Mouse (Mus musculus) cerebellum, adult 8-10 months (tissue): ENCODE data around the gene Dffa.

Experiments
- DNase-seq: peaks from one replicate; pipeline ENCODE4 v3.0.0; 2022

Dffa gene

DNA sequence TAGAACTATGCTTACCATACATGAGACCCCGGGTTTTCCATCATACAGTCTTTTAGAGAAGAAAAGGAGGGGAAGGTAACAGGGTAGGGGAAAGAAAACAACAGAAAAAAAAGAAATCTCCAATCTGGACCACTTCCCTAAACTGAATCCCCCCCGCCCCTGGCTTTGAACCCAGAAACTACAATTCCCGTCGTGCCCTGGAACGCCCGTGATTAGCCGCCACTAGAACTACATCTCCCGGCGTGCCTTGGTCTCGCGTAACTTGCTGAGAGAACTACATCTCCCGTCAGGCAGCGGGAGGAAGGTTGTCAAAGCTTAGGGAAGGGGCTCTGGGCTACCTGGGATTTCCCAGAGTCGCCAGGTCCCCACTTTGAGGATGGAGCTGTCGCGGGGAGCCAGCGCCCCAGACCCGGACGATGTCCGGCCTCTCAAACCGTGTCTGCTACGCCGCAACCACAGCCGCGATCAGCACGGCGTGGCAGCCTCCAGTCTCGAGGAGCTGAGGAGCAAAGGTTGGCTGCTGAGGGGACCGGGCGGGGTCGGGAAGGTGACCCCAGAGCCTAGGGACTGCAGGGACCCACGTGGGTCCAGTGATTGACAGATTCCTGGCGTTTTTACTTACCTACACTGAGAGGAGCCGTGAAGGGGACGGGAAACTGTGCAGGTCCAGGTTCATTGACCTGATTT lies at the start of gene Dffa:
TSS of gene Dffa (plus strand) at position 272 of the 687 bp plus-strand sequence.
- DNase-seq: peak; percentile 89

DNA sequence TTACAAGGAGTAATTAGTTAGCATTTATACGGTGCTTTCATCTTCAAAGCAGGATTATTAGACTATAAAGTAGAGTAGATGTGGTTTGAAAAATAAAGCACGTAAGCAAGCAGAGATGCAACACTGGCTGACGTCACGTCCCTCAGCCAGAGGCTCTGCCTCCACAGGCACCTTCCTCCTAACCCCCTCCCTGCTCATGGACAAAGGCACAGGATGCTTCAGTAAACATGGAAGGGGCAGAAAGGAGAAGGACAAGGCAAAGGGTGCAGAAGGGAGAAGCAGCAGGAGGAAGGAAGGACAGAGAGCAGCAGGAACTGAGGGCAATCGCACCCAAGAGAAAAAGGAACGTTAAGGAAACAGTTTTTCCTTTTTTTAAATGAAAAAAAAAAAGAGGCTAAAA lies 48.1 kb upstream of the Dffa start:
- no peak for DNase-seq

DNA sequence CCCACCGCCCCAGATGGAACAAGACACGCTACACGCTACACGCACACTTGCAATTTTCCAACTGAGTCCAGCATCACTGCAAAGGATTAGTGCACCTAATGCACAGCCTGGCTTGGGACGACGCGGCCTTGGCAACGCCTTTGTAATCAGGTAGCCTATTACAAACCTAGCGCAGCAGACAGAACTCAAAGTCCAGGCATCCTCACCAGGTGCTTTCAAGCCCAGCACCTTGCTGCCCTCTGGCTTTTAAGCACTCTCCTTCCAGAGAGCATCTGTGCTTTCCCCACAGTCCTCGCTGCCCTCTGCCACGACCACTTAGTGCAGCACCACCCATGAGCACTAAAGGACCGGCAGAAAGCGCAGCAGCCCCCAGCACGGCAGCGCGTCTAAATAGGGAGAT lies 47.0 kb upstream of the Dffa start:
- no peak for DNase-seq

DNA sequence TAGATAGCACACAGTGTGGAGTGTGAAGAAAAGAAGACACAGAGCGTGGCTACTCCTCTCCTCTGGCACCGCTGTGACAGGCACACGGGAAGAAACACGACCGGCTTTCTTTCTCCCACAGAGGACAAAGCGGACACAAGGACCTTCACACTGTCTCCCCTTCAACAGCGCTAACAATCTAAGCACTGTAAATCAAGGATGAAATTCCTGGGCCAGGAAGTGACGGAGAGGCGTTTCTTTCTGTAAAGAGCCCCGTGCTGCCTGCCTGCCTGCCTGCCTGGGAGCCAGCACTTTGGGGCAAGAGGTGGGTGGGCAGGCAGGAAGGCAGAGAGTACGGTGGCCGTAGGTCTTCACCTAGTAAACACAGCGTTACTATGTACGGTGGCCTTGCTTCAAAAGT lies 46.5 kb upstream of the Dffa start:
- DNase-seq: no peak

DNA sequence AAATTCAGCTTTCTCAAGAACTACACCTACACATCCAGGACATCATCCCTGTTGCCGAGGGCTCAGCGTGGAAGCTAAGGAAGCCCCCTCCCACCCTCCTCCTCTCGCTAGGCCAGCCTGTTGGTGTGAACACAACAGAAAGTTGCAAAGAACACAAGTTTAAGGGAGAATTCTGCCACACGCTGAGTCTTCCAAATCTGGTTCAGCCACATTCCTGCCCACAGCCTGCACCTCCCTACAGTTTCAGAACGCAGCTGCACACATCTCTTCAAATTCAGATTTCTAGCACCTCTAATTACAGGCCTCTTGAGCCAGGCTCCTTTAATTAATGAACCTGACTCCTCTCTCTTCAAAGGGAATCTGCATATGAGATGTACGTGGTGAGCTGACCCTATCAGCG lies 45.6 kb upstream of the Dffa start:
- DNase-seq: no peak

DNA sequence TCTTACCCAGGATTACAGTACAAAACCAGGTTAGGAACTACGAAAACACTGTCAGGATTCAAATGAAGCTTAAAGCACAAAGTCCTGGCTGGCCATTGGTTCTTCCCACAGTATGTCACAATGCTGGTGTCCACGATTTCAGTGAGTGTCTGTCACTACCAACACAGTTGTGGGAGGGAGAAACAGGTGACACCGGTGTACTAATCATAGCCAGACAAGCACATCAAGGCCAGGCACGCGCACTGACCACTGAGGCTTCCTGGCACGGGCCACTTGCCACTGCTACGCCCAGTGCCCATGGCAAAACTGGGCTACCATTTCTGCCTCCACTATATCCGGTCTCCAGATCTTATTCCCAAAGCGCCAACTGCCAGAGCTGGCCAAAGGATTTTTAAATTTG lies 44.2 kb upstream of the Dffa start:
- DNase-seq: no peak

DNA sequence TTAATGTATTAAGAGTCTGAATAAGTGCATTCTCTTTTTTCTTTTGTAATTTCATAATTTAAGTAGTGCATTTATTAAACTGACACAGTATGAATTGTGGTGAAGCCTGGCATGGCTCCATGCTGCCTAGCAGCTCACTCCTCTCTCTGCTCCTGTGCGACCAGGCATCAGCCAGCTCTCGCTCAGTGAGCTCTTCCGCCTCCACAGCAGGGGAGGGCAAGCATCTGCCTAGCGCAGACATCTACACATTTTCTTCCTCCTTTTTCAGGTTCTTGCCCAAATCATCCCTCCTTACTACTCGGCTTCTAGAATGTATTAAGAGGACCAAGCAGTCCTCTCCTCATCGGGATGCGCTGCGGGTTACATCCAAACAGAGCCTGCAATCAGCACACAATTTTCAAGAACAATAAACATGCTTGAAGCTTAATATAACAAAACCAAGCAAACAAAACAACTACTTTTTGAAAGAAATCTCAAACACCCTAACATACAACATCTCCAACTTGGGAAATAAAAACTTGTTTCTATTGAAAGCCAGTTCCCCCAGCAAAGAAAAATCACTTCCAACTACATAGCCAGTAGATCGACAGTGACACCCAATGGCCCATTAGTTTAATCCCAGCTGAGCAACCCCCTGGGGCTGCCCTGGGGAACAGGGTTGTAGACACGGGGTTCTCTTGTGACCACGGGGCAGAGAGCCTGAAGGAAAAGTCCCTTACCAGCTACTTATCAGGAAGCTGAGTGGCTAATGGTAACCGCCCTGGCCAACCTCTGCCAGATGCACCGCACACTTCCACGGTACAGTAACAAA lies 43.1 kb upstream of the Dffa start:
- no peak for DNase-seq

DNA sequence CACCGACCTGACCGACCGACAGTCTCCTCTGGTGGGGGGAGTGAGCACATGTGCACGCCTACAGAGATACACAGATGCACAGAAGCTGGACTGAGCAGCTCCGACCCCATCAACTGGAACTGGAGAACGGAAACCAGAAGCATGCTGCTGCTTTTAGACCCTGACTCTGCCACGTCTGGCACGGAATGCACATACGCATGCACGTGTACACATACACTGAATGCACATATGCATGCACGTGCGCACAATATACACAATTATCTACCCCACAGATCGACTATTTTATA lies 42.6 kb upstream of the Dffa start:
- DNase-seq: no peak

DNA sequence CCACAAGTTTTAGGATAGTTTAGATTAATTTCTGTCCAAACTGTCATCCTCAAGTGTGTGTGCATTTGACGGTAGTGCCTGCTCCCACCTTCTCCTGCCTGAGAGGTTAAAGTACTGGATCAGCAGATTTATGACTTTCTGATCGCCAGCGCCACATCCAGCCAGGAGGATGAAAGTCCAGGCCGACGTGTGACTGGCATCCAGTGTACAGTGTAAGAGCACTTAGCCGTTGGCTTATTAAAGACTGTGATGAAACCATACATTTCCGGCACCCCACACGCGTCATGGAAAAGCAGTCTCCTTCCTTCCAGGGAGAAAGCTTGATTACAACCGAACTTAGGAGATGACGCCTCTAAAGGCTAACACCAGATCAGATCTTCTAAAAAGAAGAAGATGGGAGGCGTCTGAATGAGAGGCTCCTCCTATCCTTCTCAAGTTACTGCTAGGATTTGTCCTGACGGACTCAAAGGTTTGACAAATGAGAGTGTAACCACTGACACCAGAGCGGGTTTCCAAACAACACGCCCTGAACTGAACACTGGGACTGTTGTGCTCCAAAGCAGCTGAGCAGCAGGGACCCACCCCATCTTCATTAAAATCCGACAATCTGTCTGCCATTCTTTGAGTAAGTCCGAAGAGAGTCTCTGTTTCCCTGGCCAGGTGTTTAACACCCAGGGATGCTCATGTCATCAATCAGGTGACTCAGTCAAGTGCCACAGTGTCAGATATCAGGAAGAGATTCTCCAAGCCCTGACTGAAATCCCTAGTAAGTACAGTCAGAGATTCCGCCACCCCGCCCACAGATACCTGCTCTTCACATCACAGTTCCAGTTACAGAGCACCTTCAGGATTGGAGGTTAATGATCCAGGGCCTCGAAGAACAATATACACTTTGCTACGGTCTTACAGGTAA lies 41.3 kb upstream of the Dffa start:
- DNase-seq: no peak

DNA sequence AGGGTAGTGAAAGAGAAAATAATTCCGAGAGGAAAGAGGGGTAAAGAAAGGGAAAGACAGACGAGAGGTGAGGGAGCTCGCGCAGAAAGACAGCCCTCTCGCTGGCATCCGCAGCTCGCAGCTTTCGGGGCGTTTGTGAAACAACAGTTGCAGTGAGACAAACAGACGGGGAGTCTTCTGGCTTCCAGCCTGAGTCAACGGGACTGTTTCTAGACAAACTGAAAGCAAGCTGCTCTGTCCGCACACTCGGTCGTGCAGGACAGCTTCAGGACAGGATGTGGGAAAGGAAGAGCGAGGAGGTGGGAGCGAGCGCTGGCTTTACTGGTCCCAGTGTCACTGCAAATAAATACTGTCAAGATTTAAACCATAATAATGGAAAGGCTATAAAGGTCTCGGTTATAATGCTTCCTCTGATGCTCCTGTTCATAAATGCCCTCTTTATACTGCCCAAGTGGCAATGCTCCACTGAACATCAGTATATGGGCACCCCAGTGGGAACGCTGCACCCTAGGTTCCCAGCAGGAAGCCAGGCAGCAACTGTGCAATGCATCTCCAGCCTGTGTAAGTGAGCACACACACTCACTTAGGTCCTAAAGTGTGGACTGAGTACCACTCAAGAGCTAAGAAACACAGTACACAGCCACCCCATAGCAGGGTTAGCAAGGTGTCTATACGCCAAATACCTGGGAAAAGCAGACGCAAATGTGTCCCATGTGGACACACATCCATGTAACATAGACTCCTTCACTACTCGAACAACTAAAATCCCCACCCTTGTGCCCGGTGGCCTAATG lies 39.7 kb upstream of the Dffa start:
- DNase-seq: no peak

DNA sequence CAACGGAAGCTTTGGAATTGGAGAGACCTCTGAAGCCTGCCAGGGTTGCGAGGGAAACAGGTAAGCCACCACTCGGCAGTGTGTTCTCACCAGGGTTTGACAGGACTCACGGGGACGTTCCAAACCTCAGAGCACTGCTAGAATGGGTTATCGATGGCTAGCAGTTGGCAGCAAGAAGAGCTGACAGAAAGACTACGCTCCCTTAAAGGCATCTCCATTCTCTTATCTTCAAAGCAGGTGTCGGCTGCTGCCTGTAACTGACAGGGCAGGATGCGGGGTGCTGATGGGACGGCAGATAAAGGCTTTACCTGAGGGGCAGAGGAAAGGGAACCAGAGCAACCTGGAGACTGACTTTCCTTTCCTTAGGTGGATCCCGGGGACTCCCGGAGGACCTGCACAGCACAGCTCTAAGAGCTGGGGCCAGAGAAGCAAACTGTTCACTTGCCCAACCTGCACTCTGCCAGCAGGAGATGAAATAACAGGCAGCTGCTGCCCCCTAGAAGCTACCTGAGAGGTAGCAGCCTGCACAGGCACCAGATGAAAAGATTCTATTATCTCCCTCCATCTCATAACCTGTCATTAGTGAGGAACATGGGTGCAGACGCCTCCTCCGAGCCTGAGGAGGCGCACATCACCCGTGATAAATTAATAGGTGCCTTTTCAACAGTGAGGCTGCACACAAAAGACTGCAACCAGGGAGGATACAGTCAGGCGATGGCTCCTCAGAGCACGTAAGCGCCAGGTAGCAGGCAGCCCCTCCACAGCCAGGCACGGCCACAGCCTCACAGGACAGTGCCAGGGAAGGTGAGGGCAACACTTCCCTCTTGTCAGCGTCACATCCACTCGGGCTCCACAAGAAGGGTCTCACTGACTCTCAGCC lies 37.0 kb upstream of the Dffa start:
- DNase-seq: peak; percentile 30

DNA sequence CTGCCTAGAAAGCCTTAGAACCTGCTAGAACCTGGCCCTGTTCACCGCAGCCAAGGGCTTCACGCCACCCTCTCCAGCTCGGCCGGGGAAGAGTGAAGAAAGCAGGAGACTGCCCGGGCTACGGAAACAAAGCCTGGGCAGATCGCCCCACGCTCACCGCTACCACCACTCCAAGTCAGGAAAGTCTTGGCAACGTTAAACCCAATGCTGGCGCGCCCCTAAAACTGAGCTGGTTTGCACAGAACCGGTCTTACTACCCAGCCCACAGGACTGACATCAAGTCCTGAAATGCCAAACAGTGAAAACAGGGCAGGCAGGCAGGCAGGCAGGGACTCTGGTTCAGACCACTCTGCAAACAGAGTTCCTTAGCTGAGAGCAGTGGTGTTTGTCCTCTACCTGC lies 28.9 kb upstream of the Dffa start:
- no peak for DNase-seq

DNA sequence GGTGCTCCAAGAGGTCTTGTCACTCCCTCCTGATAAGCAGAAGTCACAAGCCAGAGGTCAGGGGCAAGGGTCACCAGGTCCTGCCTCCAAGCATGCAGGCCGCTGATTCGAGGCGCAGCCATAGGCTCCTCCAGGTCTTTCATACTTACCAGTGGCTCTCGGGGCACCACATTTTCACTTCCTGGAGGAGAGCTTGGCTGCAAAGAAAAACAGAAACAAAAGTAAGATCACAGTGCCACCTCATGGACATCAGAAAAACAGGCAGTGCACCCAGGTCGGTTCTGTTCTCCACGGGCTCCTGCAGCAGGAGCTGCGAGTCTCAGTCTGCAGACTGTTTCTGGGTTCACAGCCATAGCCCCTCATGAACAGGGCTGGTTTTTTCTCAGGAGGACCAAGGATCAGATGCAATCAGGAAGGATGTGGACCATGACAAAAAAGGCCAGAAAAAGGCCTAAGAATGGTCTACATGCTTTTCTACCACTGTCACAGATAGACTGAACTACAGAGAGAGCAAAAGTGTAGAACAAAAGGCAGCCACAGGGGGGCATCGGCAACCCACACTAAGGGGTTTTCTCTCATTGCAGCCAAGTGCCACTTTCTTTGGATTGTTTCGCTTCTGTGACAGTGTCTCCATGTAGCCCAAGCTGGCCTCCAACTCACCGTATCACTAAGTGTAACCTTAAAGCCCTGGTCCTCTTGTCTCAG lies 27.9 kb upstream of the Dffa start:
- peak; percentile 59 for DNase-seq

DNA sequence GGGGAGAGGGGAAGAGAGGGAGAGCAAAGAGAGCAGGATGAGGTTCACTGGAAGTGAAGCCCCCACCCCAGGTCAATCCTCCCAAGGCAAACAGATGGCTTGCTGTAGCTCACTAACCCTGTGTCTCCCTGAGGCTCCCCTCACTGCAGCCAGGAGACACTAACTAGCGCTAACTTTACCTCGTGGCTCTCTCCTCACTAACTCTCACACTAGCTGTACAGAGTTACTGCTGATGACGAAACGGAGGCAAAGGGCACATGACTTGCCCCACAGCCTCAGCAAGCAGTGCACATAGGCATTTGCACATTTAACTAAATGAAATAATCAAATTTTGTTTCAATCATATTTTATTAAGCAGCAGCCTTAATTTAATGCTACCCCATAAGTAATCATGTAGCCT lies 25.7 kb upstream of the Dffa start:
- no peak for DNase-seq

DNA sequence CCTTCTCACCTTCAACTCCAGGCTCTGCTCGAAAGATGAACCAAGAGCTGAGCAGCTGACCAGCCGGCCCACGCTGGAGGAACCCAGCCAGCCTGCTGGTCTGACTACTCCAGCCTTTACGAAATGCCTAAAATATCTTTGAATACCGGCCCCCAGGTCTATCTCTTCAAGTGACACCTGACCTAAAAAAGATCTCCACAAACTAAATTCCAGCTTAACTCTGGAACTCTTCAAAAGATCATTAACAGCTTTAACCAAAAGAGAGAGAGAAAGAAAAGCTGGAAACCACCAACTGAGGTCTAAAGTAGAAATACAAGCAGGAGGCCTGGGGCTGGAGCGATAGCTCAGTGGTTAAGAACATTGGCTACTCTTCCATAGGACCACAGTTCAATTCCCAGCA lies 24.3 kb upstream of the Dffa start:
- no peak for DNase-seq

DNA sequence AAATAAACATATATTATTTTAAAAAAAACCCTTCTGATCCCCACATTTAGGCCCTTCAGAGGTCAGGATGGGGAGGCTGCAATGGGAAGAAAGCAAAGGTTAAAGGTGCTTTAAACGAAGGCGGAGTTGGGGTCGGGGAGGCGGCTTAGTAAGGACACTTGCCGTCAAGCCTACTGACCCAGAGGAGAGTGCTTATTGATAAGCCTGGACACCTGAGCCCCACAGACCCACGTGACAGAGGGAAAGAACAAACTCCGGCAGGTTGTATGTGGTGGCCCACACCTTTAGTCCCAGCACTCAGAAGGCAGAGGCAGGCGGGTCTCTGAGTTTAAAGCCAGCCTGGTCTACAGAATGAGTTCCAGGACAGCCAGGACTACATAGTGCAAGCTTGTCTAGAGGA lies 23.8 kb upstream of the Dffa start:
- DNase-seq: no peak

DNA sequence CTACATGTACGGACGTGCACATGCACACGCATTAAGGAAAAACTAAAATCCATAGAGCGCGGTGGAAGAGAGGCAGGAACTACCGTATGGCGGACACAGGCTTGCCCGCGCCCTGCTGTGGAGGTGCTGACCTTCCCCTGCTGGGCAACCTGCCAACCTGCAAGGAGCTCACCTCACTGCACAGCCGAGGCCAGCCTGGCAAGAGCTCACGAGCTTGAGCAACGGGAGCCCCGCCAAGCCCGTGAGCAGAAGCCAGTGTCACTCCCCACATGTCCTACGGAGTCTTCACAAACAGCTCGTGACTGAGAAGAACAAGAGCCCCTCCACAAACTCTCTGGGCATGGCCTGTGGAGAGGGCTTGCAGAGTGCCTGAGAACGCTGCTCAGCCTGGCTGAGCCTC lies 22.4 kb upstream of the Dffa start:
- peak; percentile 81 for DNase-seq

DNA sequence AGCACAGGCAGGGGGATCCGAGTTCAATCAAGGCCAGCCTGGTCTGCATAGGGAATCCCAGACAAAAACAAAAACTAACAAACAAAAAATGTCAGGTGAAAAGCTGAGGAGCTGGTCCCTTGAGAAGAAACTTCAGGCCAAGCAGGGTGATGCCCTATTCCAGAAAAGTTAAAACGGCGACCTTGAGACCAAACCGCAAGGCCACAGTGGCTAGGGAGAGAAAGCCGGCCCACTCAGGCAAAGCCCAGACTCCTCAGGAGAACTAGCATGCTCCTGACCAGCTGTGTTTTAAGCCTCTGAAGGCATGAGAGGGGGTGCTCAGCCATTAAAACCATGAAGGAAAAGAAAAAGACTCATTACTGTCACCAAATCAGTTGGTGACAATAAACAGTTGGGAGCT lies 18.6 kb upstream of the Dffa start:
- no peak for DNase-seq

DNA sequence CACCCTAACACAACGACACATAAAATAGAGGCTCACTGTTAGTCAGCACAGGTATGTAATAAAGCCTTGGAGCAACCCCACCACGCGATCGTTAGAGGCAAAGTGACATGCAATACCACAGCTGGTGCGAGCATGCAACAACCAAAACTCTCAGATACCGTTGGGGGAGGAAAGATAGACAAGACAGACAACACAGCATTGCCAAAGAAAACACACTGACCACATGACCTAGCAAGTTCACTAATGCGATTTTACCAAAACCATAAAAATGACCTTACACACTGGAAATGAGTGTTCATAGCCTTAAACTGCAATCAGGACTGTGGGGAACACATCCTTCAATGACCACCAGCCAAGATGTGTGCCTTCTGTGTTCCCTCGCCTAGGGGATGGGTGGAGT lies 12.6 kb upstream of the Dffa start:
- no peak for DNase-seq

DNA sequence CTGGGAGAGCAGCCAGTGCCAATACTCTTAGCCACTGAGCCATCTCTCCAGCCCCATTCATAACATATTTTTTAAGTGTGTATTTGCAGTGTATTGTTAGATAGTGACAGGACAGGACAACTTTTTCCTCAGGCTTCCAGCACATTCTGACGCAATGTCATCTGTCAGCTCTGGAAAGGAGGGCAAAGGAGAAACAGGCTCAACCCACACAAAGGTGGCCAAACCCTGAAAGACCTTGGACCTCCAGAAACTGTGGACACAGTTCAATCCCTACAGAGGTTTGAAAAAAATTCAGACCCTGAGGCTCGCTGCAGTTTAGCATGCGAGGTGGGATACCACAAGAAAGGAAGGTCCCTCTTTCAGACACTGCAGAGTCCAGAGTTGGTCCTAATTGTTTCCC lies 6.0 kb upstream of the Dffa start:
- no peak for DNase-seq

DNA sequence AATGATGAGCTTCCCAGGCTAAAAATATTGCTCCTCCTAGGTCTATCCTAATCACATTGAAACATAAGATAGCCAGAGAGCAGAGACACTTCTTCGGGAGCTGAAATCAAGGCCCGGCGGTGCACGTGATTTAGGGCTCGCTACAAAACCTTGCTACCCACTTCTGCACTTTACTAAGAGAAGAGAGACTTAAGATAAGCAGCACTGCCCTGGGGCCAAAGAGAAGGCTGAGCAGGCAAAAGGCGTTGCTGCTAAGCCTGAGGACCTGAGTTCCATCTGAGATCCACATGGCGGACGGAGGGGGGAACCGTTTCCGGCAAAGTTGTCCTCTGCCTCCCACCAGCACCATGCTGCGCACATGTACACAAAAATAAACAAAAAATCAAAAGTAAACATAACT lies 5.4 kb upstream of the Dffa start:
- no peak for DNase-seq
